Mouse (Mus musculus) frontal cortex, postnatal 10 days (tissue): ENCODE results near the gene Mrpl11.
A peak's percentile ranks its signal among the peaks of the same experiment; 100 is the strongest.
"Not testable (repeated sequence)": the region's sequence is repeated elsewhere in the genome, so short reads cannot be mapped to it uniquely, and the experiment has no call there.

Source experiments
- DNase-seq, 2 experiments: peaks; one replicate each; pipeline ENCODE4 v3.0.0; 2022; ENCODE audit warnings: low spot score in 2 of 2, mixed read lengths in 1 of 2

The Mrpl11 gene

GRCm38 (mm10) chr19:4961928-4962601, at the start of gene Mrpl11:
Mrpl11 (plus strand) TSS chr19:4962147.
- DNase-seq: peak; percentile 84 to 85

- DNase-seq: no peak
Measured at GRCm38 (mm10) chr19:4915924-4916603, 45.9 kb upstream of the Mrpl11 start.

GRCm38 (mm10) chr19:4916827-4917226, 45.1 kb upstream of the Mrpl11 start:
- no peak for DNase-seq

GRCm38 (mm10) chr19:4919652-4920051, 42.3 kb upstream of the Mrpl11 start:
- DNase-seq: no peak

- no peak for DNase-seq
Measured at GRCm38 (mm10) chr19:4925121-4925860, 36.7 kb upstream of the Mrpl11 start.

GRCm38 (mm10) chr19:4927904-4928531, 33.9 kb upstream of the Mrpl11 start, which contains the start of gene Dpp3:
Dpp3 (minus strand) TSS chr19:4928287.
- peak; percentile 96 to 98 for DNase-seq

GRCm38 (mm10) chr19:4928781-4929180, 33.2 kb upstream of the Mrpl11 start:
- DNase-seq: no peak

GRCm38 (mm10) chr19:4936896-4937295, 25.1 kb upstream of the Mrpl11 start:
- DNase-seq: no peak

- DNase-seq: no peak
Measured at GRCm38 (mm10) chr19:4937444-4938310, 24.3 kb upstream of the Mrpl11 start.

- DNase-seq: peak; percentile 54 to 79
Measured at GRCm38 (mm10) chr19:4942551-4943252, 19.2 kb upstream of the Mrpl11 start, which contains the start of gene Peli3. Peli3 (minus strand) TSS chr19:4943127.

- peak in 1 of 2 experiments; percentile 32 for DNase-seq
Measured at GRCm38 (mm10) chr19:4943253-4943588, 18.7 kb upstream of the Mrpl11 start.

- DNase-seq: no peak
Measured at GRCm38 (mm10) chr19:4945540-4945939, 16.4 kb upstream of the Mrpl11 start.

- DNase-seq: not testable (repeated sequence)
Measured at GRCm38 (mm10) chr19:4948641-4949040, 13.3 kb upstream of the Mrpl11 start.

GRCm38 (mm10) chr19:4968236-4968635, 6.3 kb downstream of the Mrpl11 start:
- no peak for DNase-seq

- DNase-seq: peak in 1 of 2 experiments; percentile 59
Measured at GRCm38 (mm10) chr19:4981767-4982166, 19.8 kb downstream of the Mrpl11 start.

GRCm38 (mm10) chr19:4989013-4989412, 27.1 kb downstream of the Mrpl11 start:
- DNase-seq: peak in 1 of 2 experiments; percentile 73

- DNase-seq: peak; percentile 74 to 78
Measured at GRCm38 (mm10) chr19:4989434-4990255, 27.7 kb downstream of the Mrpl11 start.

- DNase-seq: no peak
Measured at GRCm38 (mm10) chr19:4990256-4990625, 28.3 kb downstream of the Mrpl11 start, which contains the start of gene Npas4. Npas4 (minus strand) TSS chr19:4990316.

GRCm38 (mm10) chr19:4990716-4991115, 28.8 kb downstream of the Mrpl11 start:
- peak in 1 of 2 experiments; percentile 60 for DNase-seq
